ENCODE assay signal across 8 mouse cellular contexts in genomic region chr12:35191698-35192425, GRCm38 (mm10).
DNase-seq lines count a peak whose midpoint lies in the region; ATAC-seq and TF ChIP-seq lines count a peak whose summit lies in the region.

No protein-coding gene starts in this region.

- 51% methylated on average over 17 of the region's 17 CpGs for WGBS in cerebellum, adult 2 months
- WGBS in hindbrain, embryonic 10.5 days = 57% methylated on average over 17 of the region's 17 CpGs

- H3K9me3 ChIP-seq in hindbrain, embryonic 10.5 days = no peaks in the 10 kb centered on the region

- DNase-seq in NIH3T3 (ENCODE audit: low read depth) = peak; percentile 94
- peak; percentile 62 to 63 for DNase-seq in cerebellum, adult 2 months
- DNase-seq in hindbrain, embryonic 10.5 days (ENCODE audit: low spot score) = peak; percentile 64
- peak; percentile 66 to 89 for DNase-seq in layer of hippocampus, adult 2 months (ENCODE audit: low spot score in 2 of 2)
- DNase-seq in lung, postnatal 10 days = peak; percentile 88
- peak; percentile 65 for DNase-seq in retina, postnatal 7 days (ENCODE audit: low read depth, low spot score)
- peak; percentile 24 for DNase-seq in urinary bladder, postnatal 10 days (ENCODE audit: low spot score)

- peak; percentile 96 for ATAC-seq in frontal cortex, adult (ENCODE audit: low TSS enrichment)

- TF ChIP-seq POLR2A in cerebellum, adult 2 months (IDR thresholded peaks at IDR 0.05; ENCODE audit: borderline replicate concordance, insufficient read depth, low read length) = no peak

- H3K36me3 ChIP-seq in hindbrain, embryonic 10.5 days = no peaks in the 10 kb centered on the region

- H3K4me3 ChIP-seq in cerebellum, adult 2 months (replicated peaks; ENCODE audit: insufficient read depth, low read depth, low read length) = no peak overlapping the region
- H3K4me3 ChIP-seq in hindbrain, embryonic 10.5 days = peak overlapping the region; percentile 40
- no peak overlapping the region for H3K4me3 ChIP-seq in layer of hippocampus, adult 2 months

- no peak overlapping the region for H3K27ac ChIP-seq in cerebellum, adult 2 months (ENCODE audit: insufficient read depth, low read length)
- 0 out of 2 replicates have a peak overlapping the region, but pooled peaks have one; percentile 40 for H3K27ac ChIP-seq in hindbrain, embryonic 10.5 days
- no peak overlapping the region for H3K27ac ChIP-seq in layer of hippocampus, adult 2 months

- TF ChIP-seq CTCF in cerebellum, adult 2 months (IDR thresholded peaks at IDR 0.05; ENCODE audit: borderline replicate concordance, insufficient read depth, low read depth, low read length) = peak; percentile 41; the same call in 1 of the 2 replicates
- peak; percentile 88 for TF ChIP-seq CTCF in layer of hippocampus, adult 2 months (conservative IDR thresholded peaks at IDR 0.05)

- no peaks in the 10 kb centered on the region for H3K27me3 ChIP-seq in cerebellum, adult 2 months (ENCODE audit: control insufficient read depth, insufficient read depth, low read length)
- no peaks in the 10 kb centered on the region for H3K27me3 ChIP-seq in hindbrain, embryonic 10.5 days (ENCODE audit: insufficient read depth, poor library complexity, severe bottlenecking)

- H3K4me1 ChIP-seq in cerebellum, adult 2 months (ENCODE audit: control insufficient read depth, insufficient read depth, low read length) = no peaks in the 10 kb centered on the region
- H3K4me1 ChIP-seq in hindbrain, embryonic 10.5 days (replicated peaks) = no peaks in the 10 kb centered on the region

Comparison
In these comparisons a context has a peak if more than half of its experiments do, and no peak if none do; other contexts are left out.
1. DNase-seq: peak in every context shown above with its lines; median percentile 94 in NIH3T3; 88 in lung, postnatal 10 days; 78 in layer of hippocampus, adult 2 months; 65 in retina, postnatal 7 days; 64 in hindbrain, embryonic 10.5 days; 62 in cerebellum, adult 2 months; 24 in urinary bladder, postnatal 10 days.